Mouse (Mus musculus) midbrain, embryonic 10.5 days (tissue): Measurements from ENCODE around the gene Popdc2. TPM values are rescaled to one million over a fixed set of nuclear protein-coding genes. Genes with fewer than 3 reads are reported as not detected.

Source experiments
- DNase-seq: peaks from one replicate; pipeline ENCODE4 v3.0.0-alpha.2; 2017; ENCODE audit warnings: low spot score
- H3K27ac ChIP-seq: fragments of 300-500 bp; sonication (generic); replicated peaks from 2 replicates; pipeline ENCODE4 v1.5.1; 2016; ENCODE audit warnings: mild to moderate bottlenecking
- H3K27me3 ChIP-seq: fragments of 300-500 bp; sonication (generic); 2 replicates; pipeline ENCODE4 v1.6.1; 2016; ENCODE audit warnings: low read depth, mild to moderate bottlenecking; ENCODE audit not compliant: poor library complexity, severe bottlenecking
- H3K36me3 ChIP-seq: fragments of 300-500 bp; sonication (generic); 2 replicates; pipeline ENCODE4 v1.6.1; 2016; ENCODE audit warnings: mild to moderate bottlenecking, moderate library complexity
- H3K4me1 ChIP-seq: fragments of 300-500 bp; sonication (generic); 2 replicates; pipeline ENCODE4 v1.6.1; 2016
- H3K4me3 ChIP-seq: fragments of 300-500 bp; sonication (generic); 2 replicates; pipeline ENCODE4 v1.5.1; 2016; ENCODE audit warnings: mild to moderate bottlenecking, moderate library complexity
- H3K9me3 ChIP-seq: fragments of 300-500 bp; sonication (generic); replicated peaks from 2 replicates; pipeline ENCODE4 v1.6.1; 2016; ENCODE audit warnings: mild to moderate bottlenecking
- WGBS: fragments of 180-500 bp; shearing (Covaris S2); methylation state at CpG from one replicate; pipeline ENCODE4 v1.1.7; 2016; 5-methylcytosine and 5-hydroxymethylcytosine counted together
- polyA plus RNA-seq: library from polyadenylated mRNA; unstranded; fragments of >200 nt; fragmentation: Nextera tagmentation; extraction: Ambion mirVana; gene quantifications from 2 replicates; pipeline ENCODE4 v1.2.1, GENCODE M21; 2016

The Popdc2 gene
- polyA plus RNA-seq, 1 experiment from 2014 or later, result 1.3 TPM

- 3% methylated on average over 35 of the region's 35 CpGs for WGBS
- H3K4me3 ChIP-seq, result peak within 1 kb of the TSS; percentile 74
- no peaks in the 10 kb centered on the region for H3K9me3 ChIP-seq
- peaks cover 20% of the 10 kb centered on the region for H3K4me1 ChIP-seq
- H3K27me3 ChIP-seq, result no peaks in the 10 kb centered on the region
- H3K27ac ChIP-seq, result peak within 1 kb of the TSS; percentile 90
- H3K36me3 ChIP-seq, result peaks cover 28% of the 10 kb centered on the region
- peak; percentile 91 for DNase-seq
Observed at GRCm38 (mm10) chr16:38346529-38347325, 15.3 kb upstream of the Popdc2 start, which contains the start of the genes Cox17 and Gm21987. TSS of gene Cox17 (plus strand) at chr16:38346991. TSS of gene Gm21987 (plus strand) at chr16:38347040.

DNA sequence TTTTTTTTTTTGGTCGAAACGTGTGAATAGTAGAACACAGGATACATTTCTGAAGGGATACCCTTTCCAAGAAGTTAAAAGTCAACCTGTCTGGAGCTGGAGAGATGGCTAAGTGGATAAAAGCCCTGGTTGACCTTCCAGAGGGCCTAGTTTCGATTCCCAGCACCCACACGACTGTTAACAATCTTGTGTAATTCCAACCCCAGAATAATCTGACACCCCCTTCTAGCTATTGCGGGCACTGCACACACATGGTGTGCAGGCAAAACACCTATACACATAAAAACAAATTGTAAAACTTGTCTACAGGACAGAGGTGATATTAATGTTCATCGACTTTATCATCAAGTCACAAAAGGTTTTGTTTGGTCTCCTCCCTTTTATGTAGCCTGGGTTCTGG is 14.4 kb upstream of the Popdc2 start:
- 58% methylated on average over 6 of the region's 6 CpGs for WGBS
- peak overlapping the region; percentile 90; the same call in 1 of the 2 replicates for H3K27ac ChIP-seq
- H3K4me1 ChIP-seq, result peaks cover 12% of the 10 kb centered on the region
- peak overlapping the region; percentile 74 for H3K4me3 ChIP-seq
- H3K9me3 ChIP-seq, result no peaks in the 10 kb centered on the region
- peaks cover 36% of the 10 kb centered on the region for H3K36me3 ChIP-seq
- no peaks in the 10 kb centered on the region for H3K27me3 ChIP-seq
- DNase-seq, result no peak

GRCm38 (mm10) chr16:38348217-38348761 is 13.7 kb upstream of the Popdc2 start:
- Histone ChIP-seq H3K4me1 (peaks cover 12% of the 10 kb centered on the region), H3K27ac (no peak overlapping the region), H3K27me3 (no peaks in the 10 kb centered on the region), H3K4me3 (peak overlapping the region; percentile 74), H3K9me3 (no peaks in the 10 kb centered on the region), H3K36me3 (peaks cover 36% of the 10 kb centered on the region)
- 90% methylated on average over 9 of the region's 9 CpGs for WGBS
- no peak for DNase-seq

DNA sequence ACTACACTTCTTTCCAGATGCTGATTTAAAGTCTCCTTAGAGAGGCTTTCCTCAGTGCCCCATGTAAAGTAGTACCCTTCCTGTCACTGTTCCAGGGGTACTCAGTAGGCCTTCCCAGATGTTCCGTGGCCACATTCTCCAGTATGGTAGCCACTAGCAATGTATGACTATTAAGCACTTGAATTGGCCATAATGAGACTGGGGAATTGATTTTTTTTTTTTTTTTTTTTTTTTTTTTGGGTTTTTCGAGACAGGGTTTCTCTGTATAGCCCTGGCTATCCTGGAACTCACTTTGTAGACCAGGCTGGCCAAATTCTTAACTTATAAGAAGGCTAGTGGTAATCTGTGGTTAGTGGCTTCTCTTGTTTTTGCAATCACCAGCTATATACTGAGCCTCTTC is 12.1 kb upstream of the Popdc2 start:
- 87% methylated on average over 2 of the region's 2 CpGs for WGBS
- no peaks in the 10 kb centered on the region for H3K27me3 ChIP-seq
- peaks cover 41% of the 10 kb centered on the region for H3K36me3 ChIP-seq
- no peak overlapping the region for H3K4me3 ChIP-seq
- H3K9me3 ChIP-seq, result no peaks in the 10 kb centered on the region
- H3K4me1 ChIP-seq, result peaks cover 12% of the 10 kb centered on the region
- H3K27ac ChIP-seq, result no peak overlapping the region
- DNase-seq, result no peak

- H3K4me1 ChIP-seq, result peaks cover 12% of the 10 kb centered on the region
- H3K36me3 ChIP-seq, result peaks cover 41% of the 10 kb centered on the region
- H3K9me3 ChIP-seq, result no peaks in the 10 kb centered on the region
- DNase-seq, result no peak
- no peaks in the 10 kb centered on the region for H3K27me3 ChIP-seq
- no peak overlapping the region for H3K4me3 ChIP-seq
- 85% methylated on average over 7 of the region's 7 CpGs for WGBS
- H3K27ac ChIP-seq, result no peak overlapping the region
Observed at GRCm38 (mm10) chr16:38350361-38350855, 11.6 kb upstream of the Popdc2 start.

GRCm38 (mm10) chr16:38350939-38351338 is 11.1 kb upstream of the Popdc2 start:
- Histone ChIP-seq H3K36me3 (peaks cover 41% of the 10 kb centered on the region), H3K4me3 (no peak overlapping the region), H3K27me3 (no peaks in the 10 kb centered on the region), H3K9me3 (no peaks in the 10 kb centered on the region), H3K4me1 (peaks cover 12% of the 10 kb centered on the region), H3K27ac (no peak overlapping the region)
- WGBS, result 89% methylated on average over 6 of the region's 6 CpGs
- no peak for DNase-seq

- 88% methylated on average over 7 of the region's 7 CpGs for WGBS
- peaks cover 12% of the 10 kb centered on the region for H3K4me1 ChIP-seq
- H3K9me3 ChIP-seq, result no peaks in the 10 kb centered on the region
- H3K36me3 ChIP-seq, result peaks cover 43% of the 10 kb centered on the region
- no peak overlapping the region for H3K27ac ChIP-seq
- H3K4me3 ChIP-seq, result no peak overlapping the region
- no peak for DNase-seq
- no peaks in the 10 kb centered on the region for H3K27me3 ChIP-seq
Observed at GRCm38 (mm10) chr16:38352031-38352430, 10.0 kb upstream of the Popdc2 start.

DNA sequence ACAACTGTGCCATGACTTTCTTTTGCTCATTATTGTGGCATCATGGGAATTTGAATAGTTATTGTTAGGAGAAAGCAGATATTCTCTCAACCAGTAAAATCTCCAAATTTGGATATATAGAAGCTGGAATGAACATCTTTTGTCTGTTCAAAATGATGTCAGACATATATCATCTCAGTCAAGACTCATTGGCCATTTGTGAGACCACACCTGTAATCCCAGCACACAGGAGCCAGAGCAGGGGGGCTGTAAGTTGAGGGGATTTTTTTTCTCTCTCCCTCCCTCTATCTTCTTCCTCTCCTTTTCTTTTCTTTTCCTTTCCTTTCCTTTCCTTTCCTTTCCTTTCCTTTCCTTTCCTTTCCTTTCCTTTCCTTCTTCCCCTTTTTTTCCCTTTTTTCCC is 9.2 kb upstream of the Popdc2 start:
- no peak for DNase-seq
- Histone ChIP-seq H3K27me3 (no peaks in the 10 kb centered on the region), H3K36me3 (peaks cover 43% of the 10 kb centered on the region), H3K4me1 (peaks cover 7% of the 10 kb centered on the region), H3K27ac (no peak overlapping the region), H3K9me3 (no peaks in the 10 kb centered on the region), H3K4me3 (no peak overlapping the region)

GRCm38 (mm10) chr16:38353642-38354041 is 8.4 kb upstream of the Popdc2 start:
- no peak overlapping the region for H3K4me3 ChIP-seq
- no peaks in the 10 kb centered on the region for H3K9me3 ChIP-seq
- WGBS, result 93% methylated on average over 2 of the region's 2 CpGs
- no peak for DNase-seq
- H3K27me3 ChIP-seq, result no peaks in the 10 kb centered on the region
- no peak overlapping the region for H3K27ac ChIP-seq
- H3K4me1 ChIP-seq, result no peaks in the 10 kb centered on the region
- H3K36me3 ChIP-seq, result peaks cover 43% of the 10 kb centered on the region

DNA sequence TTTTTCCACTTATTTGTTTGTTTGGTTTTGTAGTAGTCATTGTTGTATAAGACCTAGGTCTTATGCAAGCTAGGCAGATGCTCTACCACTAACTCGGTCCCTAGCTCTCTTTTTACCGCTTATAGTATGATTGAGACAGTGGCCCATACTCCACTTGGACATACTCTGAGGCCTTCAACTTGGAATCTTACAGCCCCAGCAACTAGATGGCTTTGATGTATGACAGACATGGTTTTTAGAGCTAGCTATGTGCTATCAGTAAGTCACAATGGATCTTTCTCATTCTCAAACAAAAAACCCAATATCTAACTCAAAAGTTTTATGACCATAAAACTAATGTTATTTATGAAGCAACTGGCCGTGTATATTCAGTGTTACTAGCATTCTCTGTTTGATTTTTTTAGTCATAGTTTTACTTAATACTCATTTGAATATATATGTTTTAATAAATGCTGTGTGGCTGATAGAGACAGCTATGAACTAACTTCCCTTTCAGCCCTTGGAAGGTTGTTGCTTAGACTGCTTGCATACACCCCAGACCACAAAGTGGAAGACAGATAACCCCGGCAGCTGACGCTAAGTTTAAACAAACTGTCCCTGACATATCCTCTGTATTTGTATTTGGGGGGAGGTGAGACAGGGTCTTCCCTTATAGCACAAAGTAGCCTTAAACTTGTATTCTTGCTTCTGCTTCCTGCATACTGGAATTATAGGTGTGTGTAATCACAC is 7.7 kb upstream of the Popdc2 start:
- no peak for DNase-seq
- no peak overlapping the region for H3K27ac ChIP-seq
- H3K36me3 ChIP-seq, result peaks cover 38% of the 10 kb centered on the region
- no peak overlapping the region for H3K4me3 ChIP-seq
- H3K27me3 ChIP-seq, result no peaks in the 10 kb centered on the region
- 95% methylated on average over 5 of the region's 5 CpGs for WGBS
- no peaks in the 10 kb centered on the region for H3K4me1 ChIP-seq
- H3K9me3 ChIP-seq, result no peaks in the 10 kb centered on the region

GRCm38 (mm10) chr16:38358256-38358812 is 3.7 kb upstream of the Popdc2 start:
- Histone ChIP-seq H3K36me3 (0 out of 2 replicates have a peak, but pooled peaks cover 8% of the 10 kb centered on the region), H3K4me1 (peaks cover 20% of the 10 kb centered on the region), H3K27ac (no peak overlapping the region), H3K4me3 (no peak overlapping the region), H3K27me3 (no peaks in the 10 kb centered on the region), H3K9me3 (no peaks in the 10 kb centered on the region)
- 89% methylated on average over 6 of the region's 6 CpGs for WGBS
- DNase-seq, result no peak

DNA sequence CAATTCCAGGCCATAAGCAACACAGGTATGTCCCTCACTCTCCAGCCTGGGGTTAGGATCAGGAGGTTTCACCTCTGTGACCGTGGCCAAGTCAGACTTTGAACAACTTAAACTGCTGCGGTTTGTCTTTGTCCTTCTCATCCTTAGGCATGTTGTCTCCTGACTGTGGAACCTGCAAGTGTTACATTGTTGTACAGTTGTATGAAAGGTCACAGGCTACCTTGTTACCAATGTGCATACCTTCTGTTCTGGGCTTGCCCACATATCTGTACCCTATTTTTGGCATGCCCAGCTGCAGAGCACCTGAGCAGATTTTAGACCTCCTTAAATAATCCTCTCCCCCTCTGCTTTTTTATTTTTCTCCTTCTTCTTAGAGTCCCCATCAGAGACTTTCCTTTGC is 2.8 kb upstream of the Popdc2 start:
- H3K4me3 ChIP-seq, result no peak overlapping the region
- H3K9me3 ChIP-seq, result no peaks in the 10 kb centered on the region
- no peak for DNase-seq
- H3K27me3 ChIP-seq, result no peaks in the 10 kb centered on the region
- H3K4me1 ChIP-seq, result peaks cover 20% of the 10 kb centered on the region
- no peak overlapping the region for H3K27ac ChIP-seq
- 0 out of 2 replicates have a peak, but pooled peaks cover 2% of the 10 kb centered on the region for H3K36me3 ChIP-seq
- 92% methylated on average over 2 of the region's 2 CpGs for WGBS
